ENCODE assay signal across 11 mouse cellular contexts in genomic region chr6:48785189-48785588, GRCm38 (mm10). TPM values are rescaled to one million over a fixed set of nuclear protein-coding genes. Genes with fewer than 3 reads are reported as not detected.
DNase-seq lines count a peak whose midpoint lies in the region; ATAC-seq and TF ChIP-seq lines count a peak whose summit lies in the region.
"Had no signal": no experiment of that assay in that cellular context is flagged by ENCODE, and none has a peak within 500 bp of the region (broad histone marks: within the 10 kb centered on the region; RNA-seq: fewer than 3 reads in every experiment).

No protein-coding gene starts in this region.

- H3K27ac ChIP-seq in liver, adult 2 months (replicated peaks; ENCODE audit: insufficient read depth, low read depth, low read length), result no peak overlapping the region; the same call in 1 of the 2 replicates
- no peak overlapping the region for H3K27ac ChIP-seq in liver, embryonic 11.5 days (ENCODE audit: low read depth, low read length)
- no peak overlapping the region for H3K27ac ChIP-seq in forebrain, embryonic 14.5 days (ENCODE audit: low read depth, low read length)

- no peak for TF ChIP-seq CTCF in liver, adult 2 months (IDR thresholded peaks at IDR 0.05; ENCODE audit: low read depth, low read length)

- no peak for TF ChIP-seq POLR2A in liver, adult 2 months (IDR thresholded peaks at IDR 0.05; ENCODE audit: extremely low read depth, insufficient read depth, low read length)

- H3K9ac ChIP-seq in liver, adult 2 months (ENCODE audit: low read depth, low read length), result no peak overlapping the region
- no peak overlapping the region for H3K9ac ChIP-seq in liver, embryonic 11.5 days (ENCODE audit: low read depth, low read length)
- H3K9ac ChIP-seq in forebrain, embryonic 14.5 days (ENCODE audit: low read length), result no peak overlapping the region

- H3K4me1 ChIP-seq in liver, adult 2 months (ENCODE audit: control insufficient read depth, insufficient read depth, low read length), result peaks cover 13% of the 10 kb centered on the region; the same call in 1 of the 2 replicates
- no peaks in the 10 kb centered on the region for H3K4me1 ChIP-seq in liver, embryonic 11.5 days (replicated peaks; ENCODE audit: control insufficient read depth, insufficient read depth, low read length)
- H3K4me1 ChIP-seq in forebrain, embryonic 14.5 days (ENCODE audit: control insufficient read depth, insufficient read depth, low read length), result no peaks in the 10 kb centered on the region

- no peak overlapping the region for H3K4me3 ChIP-seq in liver, adult 2 months (ENCODE audit: insufficient read depth, low read depth, low read length)
- no peak overlapping the region for H3K4me3 ChIP-seq in liver, embryonic 11.5 days (ENCODE audit: low read depth, low read length)
- no peak overlapping the region for H3K4me3 ChIP-seq in forebrain, embryonic 14.5 days (ENCODE audit: low read depth, low read length)

- no peaks in the 10 kb centered on the region for H3K9me3 ChIP-seq in liver, embryonic 11.5 days (ENCODE audit: control insufficient read depth, low read length)
- H3K9me3 ChIP-seq in forebrain, embryonic 14.5 days (replicated peaks; ENCODE audit: control insufficient read depth, low read length), result no peaks in the 10 kb centered on the region

- WGBS in liver, adult 2 months, result 61% methylated on average over 1 of the region's 1 CpGs
- WGBS in liver, embryonic 11.5 days, result 77% methylated on average over 1 of the region's 1 CpGs
- WGBS in forebrain, embryonic 14.5 days, result 85% methylated on average over 1 of the region's 1 CpGs

- H3K27me3 ChIP-seq in liver, adult 2 months (ENCODE audit: control insufficient read depth, insufficient read depth, low read length), result peaks cover 7% of the 10 kb centered on the region
- no peaks in the 10 kb centered on the region for H3K27me3 ChIP-seq in liver, embryonic 11.5 days (replicated peaks; ENCODE audit: control insufficient read depth, insufficient read depth, low read length)
- H3K27me3 ChIP-seq in forebrain, embryonic 14.5 days (replicated peaks; ENCODE audit: control insufficient read depth, insufficient read depth, low read length), result no peaks in the 10 kb centered on the region

- peak; percentile 51 for DNase-seq in adrenal gland, adult 2 months
- no peak for DNase-seq in adrenal gland, adult 18-20 months (ENCODE audit: low spot score in 2 of 2)
- DNase-seq in liver, adult 2 months (ENCODE audit: extremely low read depth, low read depth, low spot score), result peak; percentile 47
- DNase-seq in liver, embryonic 11.5 days (ENCODE audit: low spot score), result no peak
- peak; percentile 30 to 37 for DNase-seq in heart, postnatal 10 days
- peak; percentile 50 for DNase-seq in lung, postnatal 14 days
- DNase-seq in forebrain, embryonic 14.5 days (ENCODE audit: low spot score), result no peak
- DNase-seq in testis, postnatal 14 days (ENCODE audit: low spot score), result no peak

- intact Hi-C loops in heart, postnatal 10 days (cut with DNase I), result no loop called here

- H3K79me2 ChIP-seq in liver, adult 2 months (ENCODE audit: control insufficient read depth, insufficient read depth, low read length), result no peaks in the 10 kb centered on the region

- ATAC-seq in liver, embryonic 11.5 days (replicated peaks; ENCODE audit: low FRiP score), result no peak
- ATAC-seq in forebrain, embryonic 14.5 days, result no peak

- no peaks in the 10 kb centered on the region for H3K36me3 ChIP-seq in liver, adult 2 months (ENCODE audit: control insufficient read depth, insufficient read depth, low read length)
- no peaks in the 10 kb centered on the region for H3K36me3 ChIP-seq in liver, embryonic 11.5 days (ENCODE audit: control insufficient read depth, insufficient read depth, low read length)
- H3K36me3 ChIP-seq in forebrain, embryonic 14.5 days (ENCODE audit: control insufficient read depth, insufficient read depth, low read length), result no peaks in the 10 kb centered on the region

- no peak overlapping the region for H3K4me2 ChIP-seq in liver, embryonic 11.5 days
- H3K4me2 ChIP-seq in forebrain, embryonic 14.5 days (ENCODE audit: low read length), result no peak overlapping the region

RNA-seq across cellular contexts. Expression of gene Gimap3, which starts 14.5 kb away (rescaled TPM):
- 10 to 100 TPM in 1 of 2 experiments, 1 to 10 TPM in 1; 5.2 to 10.3 TPM for total RNA-seq in adrenal gland, adult 2 months (2021)
- 1.5 TPM in 2 replicates for polyA plus RNA-seq in adrenal gland, adult 2 months (2012; rRNA removed)
- total RNA-seq in adrenal gland, adult 18-20 months (2021), result 10 to 100 TPM in 1 of 2 experiments, 1 to 10 TPM in 1; 7.8 to 11.3 TPM
- total RNA-seq in liver, adult 2 months (2014; rRNA removed), result 1.7 and 1.9 TPM in 2 replicates
- polyA plus RNA-seq in liver, adult 2 months (2012; rRNA removed), result 1.5 and 3.1 TPM in 2 replicates
- polyA plus RNA-seq in liver, embryonic 11.5 days (2014; fragmentation: Nextera tagmentation; extraction: Ambion mirVana), result 0.08 TPM in 1 of 2 replicates, not detected in the other
- under 1 TPM; 0.45 to 0.72 TPM for total RNA-seq in heart, postnatal 10 days (2021)
- not detected in 2 replicates for polyA plus RNA-seq in forebrain, embryonic 14.5 days (2014; fragmentation: Nextera tagmentation; extraction: Ambion mirVana)
- total RNA-seq: gastrocnemius, postnatal 36 days had no signal
- polyA plus RNA-seq: limb, embryonic 11.5 days; neural tube, embryonic 14.5 days had no signal

RNA-seq across cellular contexts. Expression of gene Gimap5, which starts 39.2 kb away (rescaled TPM):
- total RNA-seq in adrenal gland, adult 2 months (2021), result 10 to 100 TPM; 10.5 to 17.1 TPM
- polyA plus RNA-seq in adrenal gland, adult 2 months (2012; rRNA removed), result 10.9 and 14.7 TPM in 2 replicates
- total RNA-seq in adrenal gland, adult 18-20 months (2021), result 10 to 100 TPM; 12.1 to 12.4 TPM
- total RNA-seq in liver, adult 2 months (2014; rRNA removed), result 1.2 and 3.3 TPM in 2 replicates
- 2.8 and 3.3 TPM in 2 replicates for polyA plus RNA-seq in liver, adult 2 months (2012; rRNA removed)
- 3.5 and 4.0 TPM in 2 replicates for polyA plus RNA-seq in liver, embryonic 11.5 days (2014; fragmentation: Nextera tagmentation; extraction: Ambion mirVana)
- total RNA-seq in heart, postnatal 10 days (2021), result 10 to 100 TPM; 10.1 to 13.3 TPM
- polyA plus RNA-seq in forebrain, embryonic 14.5 days (2014; fragmentation: Nextera tagmentation; extraction: Ambion mirVana), result 0.96 and 1.5 TPM in 2 replicates

RNA-seq across cellular contexts. Expression of gene Gimap1, which starts 46.3 kb away (rescaled TPM):
- 10 to 100 TPM in 1 of 2 experiments, 1 to 10 TPM in 1; 7.9 to 12.0 TPM for total RNA-seq in adrenal gland, adult 2 months (2021)
- 6.5 and 8.2 TPM in 2 replicates for polyA plus RNA-seq in adrenal gland, adult 2 months (2012; rRNA removed)
- total RNA-seq in adrenal gland, adult 18-20 months (2021), result 1 to 10 TPM; 8.8 to 8.9 TPM
- 4.1 and 5.0 TPM in 2 replicates for total RNA-seq in liver, adult 2 months (2014; rRNA removed)
- 2.5 TPM in 2 replicates for polyA plus RNA-seq in liver, adult 2 months (2012; rRNA removed)
- 14.1 and 15.4 TPM in 2 replicates for polyA plus RNA-seq in liver, embryonic 11.5 days (2014; fragmentation: Nextera tagmentation; extraction: Ambion mirVana)
- 10 to 100 TPM; 19.1 to 20.3 TPM for total RNA-seq in heart, postnatal 10 days (2021)
- 4.1 and 4.5 TPM in 2 replicates for polyA plus RNA-seq in forebrain, embryonic 14.5 days (2014; fragmentation: Nextera tagmentation; extraction: Ambion mirVana)

RNA-seq across cellular contexts. Expression of gene Tmem176a, which starts 55.5 kb away (rescaled TPM):
- total RNA-seq in adrenal gland, adult 2 months (2021), result 100 to 1,000 TPM; 303 to 381 TPM
- polyA plus RNA-seq in adrenal gland, adult 2 months (2012; rRNA removed), result 314 and 406 TPM in 2 replicates
- 100 to 1,000 TPM; 277 to 350 TPM for total RNA-seq in adrenal gland, adult 18-20 months (2021)
- 71.4 and 98.0 TPM in 2 replicates for total RNA-seq in liver, adult 2 months (2014; rRNA removed)
- 225 and 241 TPM in 2 replicates for polyA plus RNA-seq in liver, adult 2 months (2012; rRNA removed)
- polyA plus RNA-seq in liver, embryonic 11.5 days (2014; fragmentation: Nextera tagmentation; extraction: Ambion mirVana), result 56.6 and 66.1 TPM in 2 replicates
- 10 to 100 TPM; 22.4 to 27.5 TPM for total RNA-seq in heart, postnatal 10 days (2021)
- polyA plus RNA-seq in forebrain, embryonic 14.5 days (2014; fragmentation: Nextera tagmentation; extraction: Ambion mirVana), result 18.8 and 23.8 TPM in 2 replicates

RNA-seq across cellular contexts. Expression of gene Tmem176b, which starts 56.1 kb away (rescaled TPM):
- total RNA-seq in adrenal gland, adult 2 months (2021), result 100 to 1,000 TPM; 608 to 699 TPM
- 591 and 724 TPM in 2 replicates for polyA plus RNA-seq in adrenal gland, adult 2 months (2012; rRNA removed)
- total RNA-seq in adrenal gland, adult 18-20 months (2021), result 100 to 1,000 TPM; 514 to 636 TPM
- 92.9 and 152 TPM in 2 replicates for total RNA-seq in liver, adult 2 months (2014; rRNA removed)
- 392 and 394 TPM in 2 replicates for polyA plus RNA-seq in liver, adult 2 months (2012; rRNA removed)
- polyA plus RNA-seq in liver, embryonic 11.5 days (2014; fragmentation: Nextera tagmentation; extraction: Ambion mirVana), result 105 and 118 TPM in 2 replicates
- total RNA-seq in heart, postnatal 10 days (2021), result 10 to 100 TPM; 72.1 to 81.8 TPM
- polyA plus RNA-seq in forebrain, embryonic 14.5 days (2014; fragmentation: Nextera tagmentation; extraction: Ambion mirVana), result 108 and 131 TPM in 2 replicates

Comparison
In these comparisons a context has a peak if more than half of its experiments do, and no peak if none do; other contexts are left out.
1. DNase-seq: peak in adrenal gland, adult 2 months (single experiment), liver, adult 2 months (single experiment), heart, postnatal 10 days (2 of 2) and lung, postnatal 14 days (single experiment); none in adrenal gland, adult 18-20 months (0 of 2), liver, embryonic 11.5 days (single experiment), forebrain, embryonic 14.5 days (single experiment) and testis, postnatal 14 days (single experiment).